Mouse (Mus musculus) cerebellum, postnatal 36 days (tissue): ENCODE results near the gene Git2.

Experiments used
- DNase-seq, 2 experiments: peaks; one replicate each; pipeline ENCODE4 v3.0.0; 2021 to 2022; ENCODE audit warnings: mixed read lengths in 2 of 2

Git2 gene

DNA sequence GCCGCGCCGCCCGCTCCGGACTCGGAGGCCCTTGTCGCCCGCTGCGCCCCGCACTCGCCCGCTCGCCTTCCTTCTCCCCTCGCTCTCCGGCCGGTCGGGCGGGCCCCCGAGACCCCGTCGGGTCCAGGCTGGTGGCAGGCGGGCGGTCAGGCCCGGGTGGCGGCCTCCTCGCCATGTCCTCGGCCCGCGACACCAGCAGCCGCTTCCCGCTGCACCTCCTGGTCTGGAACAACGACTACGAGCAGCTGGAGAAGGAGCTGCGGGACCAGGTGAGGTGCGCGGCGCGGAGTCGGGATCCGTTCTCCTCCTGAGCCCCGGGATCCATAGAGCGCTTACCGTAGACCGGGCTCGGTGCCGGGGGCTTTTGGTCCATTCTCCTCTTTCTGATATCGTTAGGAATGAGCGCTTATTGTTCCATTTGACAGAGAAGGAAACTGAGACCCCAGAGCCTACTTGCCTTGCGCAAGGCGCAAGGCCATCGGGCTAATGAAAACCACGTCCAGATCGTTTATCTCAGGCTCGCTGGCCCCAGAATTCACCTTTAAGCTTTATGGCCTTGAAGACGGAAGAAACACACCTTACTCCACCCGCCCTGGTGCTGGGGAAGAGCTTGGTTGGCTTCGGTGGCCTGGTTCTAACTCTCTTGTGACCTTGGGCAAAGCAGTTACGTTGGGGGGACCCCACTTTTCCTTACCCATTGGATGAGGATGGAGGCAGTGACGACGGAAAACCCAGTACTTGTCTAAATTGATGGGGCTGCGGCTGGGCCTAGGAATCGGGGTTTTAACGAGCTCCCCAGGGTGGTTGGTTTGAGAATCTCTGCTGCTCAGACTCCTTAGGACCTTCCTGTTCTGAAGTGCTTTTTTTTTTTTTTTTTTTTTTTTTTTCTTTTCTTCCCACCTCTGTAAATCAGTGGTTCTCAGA, at the start of gene Git2:
Gene Git2, minus strand, starts transcription at position 462 of the 924 bp plus-strand sequence.
- DNase-seq, result peak in 1 of 2 experiments; percentile 24

GRCm38 (mm10) chr5:114824197-114824596, 48.9 kb upstream of the Git2 start:
- peak; percentile 57 to 66 for DNase-seq

DNA sequence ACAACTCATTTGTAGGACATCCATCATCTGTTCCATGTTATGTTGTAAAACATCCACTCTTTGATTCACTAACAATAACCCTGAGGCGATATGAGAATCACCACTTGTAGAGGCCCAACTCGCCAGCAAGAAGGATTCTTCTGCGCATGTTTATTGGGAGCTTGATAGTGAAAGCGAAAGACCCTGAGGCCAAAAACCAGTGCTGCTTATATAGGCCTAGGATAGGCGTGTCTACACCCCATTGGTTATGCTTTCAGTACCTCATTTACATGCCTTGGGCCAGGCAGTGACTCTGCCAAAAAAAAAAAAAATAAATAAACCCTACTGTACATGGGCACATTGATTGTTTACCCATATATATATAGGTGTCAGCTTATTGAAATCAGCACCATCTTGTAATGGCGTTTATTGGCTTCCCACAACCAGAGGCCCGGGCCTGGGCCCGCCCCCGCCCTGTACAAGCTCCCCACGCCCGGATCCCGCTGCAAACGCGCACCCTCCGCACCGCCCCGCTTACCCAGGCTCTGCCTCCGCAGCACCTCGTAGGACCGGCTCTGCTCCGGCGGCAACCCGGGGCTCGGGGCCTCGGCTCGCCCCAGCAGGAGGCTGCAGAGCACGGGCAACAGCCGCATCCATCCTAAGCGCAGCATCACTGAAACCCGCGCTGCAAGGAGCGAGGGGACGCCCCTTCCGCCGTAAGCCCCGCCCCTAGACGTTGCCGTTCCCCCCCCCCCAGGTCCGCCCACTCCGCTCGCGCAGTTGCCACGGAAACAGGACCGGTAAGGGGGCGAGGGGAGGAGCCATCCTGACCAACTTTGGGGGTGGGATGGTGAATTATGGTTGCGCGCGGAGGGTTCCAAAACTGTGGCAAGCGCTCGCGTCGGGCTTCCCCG, 47.7 kb upstream of the Git2 start, which contains the start of gene 1500011B03Rik:
Gene 1500011B03Rik, minus strand, starts transcription at position 673 of the 893 bp plus-strand sequence.
- DNase-seq, result peak; percentile 69 to 79

DNA sequence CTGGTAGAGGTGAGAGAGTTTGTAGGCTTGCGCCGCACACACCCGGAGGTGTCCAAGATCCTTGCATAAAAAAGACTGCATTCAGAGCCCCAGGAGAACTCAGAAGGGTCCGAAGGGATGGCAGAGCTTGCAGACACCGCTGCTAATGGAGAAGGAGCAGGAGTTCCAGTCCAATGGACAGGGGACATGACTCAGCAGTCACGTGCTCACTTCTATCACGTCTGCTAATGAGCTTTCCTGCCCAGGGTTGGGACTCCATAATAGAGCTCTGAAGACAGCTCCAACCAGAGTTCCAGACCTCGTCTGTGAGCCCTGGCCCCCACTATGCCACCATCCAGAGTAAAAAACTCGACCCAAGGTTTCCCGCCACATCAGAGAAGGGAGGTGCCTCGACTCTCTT, 42.8 kb upstream of the Git2 start:
- DNase-seq, result no peak

DNA sequence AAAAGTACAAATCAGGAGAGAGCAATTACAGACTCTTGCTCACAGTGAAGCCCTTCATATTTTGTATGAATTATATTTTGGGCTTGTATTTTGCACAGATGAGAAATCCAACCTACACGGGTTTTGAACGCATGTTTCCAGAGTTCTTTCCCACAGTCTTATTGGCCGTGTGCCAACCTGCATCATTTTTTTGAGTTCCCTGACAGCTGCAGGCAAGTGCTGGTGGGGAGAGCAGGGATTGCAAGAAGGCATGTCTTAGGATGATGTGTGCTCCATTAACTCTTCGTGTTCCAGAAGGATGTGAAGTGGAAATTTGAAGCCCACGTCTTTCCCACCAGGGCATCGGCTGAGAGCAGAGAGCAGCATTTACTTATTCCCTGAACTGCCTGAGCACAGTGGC, 41.3 kb upstream of the Git2 start:
- DNase-seq, result no peak

DNA sequence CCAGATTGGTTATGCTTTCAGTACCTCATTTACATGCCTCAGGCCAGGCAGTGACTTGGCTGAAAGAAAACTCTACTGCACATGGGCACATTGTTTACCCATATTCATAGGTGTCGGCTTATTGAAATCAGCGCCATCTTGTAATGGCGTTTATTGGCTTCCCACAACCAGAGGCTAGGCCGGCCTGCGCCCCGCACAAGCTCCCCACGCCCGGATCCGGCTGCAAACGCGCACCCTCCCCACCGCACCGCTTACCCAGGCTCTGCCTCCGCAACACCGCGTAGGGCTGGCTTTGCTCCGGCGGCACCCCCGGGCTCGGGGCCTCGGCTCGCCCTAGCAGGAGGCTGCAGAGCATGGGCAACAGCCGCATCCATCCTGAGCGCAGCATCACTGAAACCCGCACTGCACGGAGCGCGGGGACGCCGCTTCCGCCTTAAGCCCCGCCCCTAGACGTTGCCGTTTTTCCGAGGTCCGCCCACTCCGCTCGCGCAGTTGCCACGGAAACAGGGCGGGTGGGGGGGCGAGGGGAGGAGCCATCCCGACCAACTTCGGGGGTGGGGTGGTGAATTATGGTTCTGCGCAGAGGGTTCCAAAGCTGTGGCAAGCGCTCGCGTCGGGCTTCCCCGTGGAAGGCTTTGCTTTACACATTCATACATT, 38.3 kb upstream of the Git2 start:
- DNase-seq, result peak; percentile 90 to 91

DNA sequence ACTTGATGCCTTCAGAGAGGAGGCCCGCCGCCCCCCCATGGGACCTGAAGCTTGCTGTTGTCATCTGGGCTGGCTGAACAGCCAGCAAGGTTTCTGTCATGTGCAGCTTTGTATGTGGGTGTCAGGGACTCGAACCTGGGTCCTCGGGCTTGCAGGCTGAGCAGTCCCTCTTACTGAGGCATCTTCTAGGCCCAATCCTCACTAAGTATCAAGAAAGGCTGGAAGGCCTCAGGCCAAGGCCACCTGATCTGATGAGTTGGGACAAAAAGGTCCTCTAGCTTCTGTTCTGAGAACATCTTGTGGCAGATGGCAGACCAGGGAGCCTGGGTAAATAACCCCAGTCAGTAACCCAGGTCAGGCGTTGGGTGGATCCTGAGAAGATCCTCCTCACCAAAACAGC, 34.5 kb upstream of the Git2 start:
- no peak for DNase-seq

- no peak for DNase-seq
Observed at GRCm38 (mm10) chr5:114809181-114809756, 34.0 kb upstream of the Git2 start.

DNA sequence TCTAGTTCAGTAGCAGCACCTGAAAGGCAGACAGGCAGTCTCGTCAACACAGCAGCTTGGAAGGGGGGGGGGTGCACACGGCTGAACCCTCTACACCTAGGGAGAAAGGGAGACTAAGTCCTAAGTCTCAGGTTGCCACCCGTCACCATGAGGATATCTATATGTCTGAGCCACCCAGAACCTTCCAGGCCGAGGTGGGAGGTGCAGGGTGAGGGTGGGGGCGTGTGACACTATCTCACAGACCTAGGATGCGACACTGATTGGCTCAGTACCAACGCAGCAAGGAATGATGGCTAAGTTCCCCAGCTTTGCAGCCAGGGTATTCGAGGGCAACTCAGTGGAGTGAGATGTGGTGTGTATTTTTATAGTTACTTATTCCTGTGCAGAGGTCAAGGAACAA, 33.1 kb upstream of the Git2 start:
- DNase-seq, result no peak

DNA sequence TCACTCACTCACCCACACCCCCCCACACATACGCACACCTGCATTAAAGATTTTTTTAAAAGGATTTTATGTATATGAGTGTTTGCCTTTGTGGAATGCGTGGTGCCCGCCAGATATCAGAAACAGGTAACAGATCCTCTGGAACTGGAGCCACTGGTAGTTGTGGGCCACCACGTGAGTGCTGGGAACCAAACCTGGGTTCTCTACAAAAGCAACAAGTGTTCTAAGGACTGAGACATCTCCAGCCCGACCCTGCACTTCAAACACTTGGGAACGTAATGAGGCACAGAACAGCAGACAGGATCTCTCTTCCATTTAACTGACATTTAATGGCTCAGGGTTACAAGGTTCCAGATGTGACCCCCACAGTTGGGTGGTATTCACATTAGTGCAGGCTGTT, 32.6 kb upstream of the Git2 start:
- no peak for DNase-seq

- no peak for DNase-seq
Observed at GRCm38 (mm10) chr5:114807468-114807867, 32.2 kb upstream of the Git2 start.

DNA sequence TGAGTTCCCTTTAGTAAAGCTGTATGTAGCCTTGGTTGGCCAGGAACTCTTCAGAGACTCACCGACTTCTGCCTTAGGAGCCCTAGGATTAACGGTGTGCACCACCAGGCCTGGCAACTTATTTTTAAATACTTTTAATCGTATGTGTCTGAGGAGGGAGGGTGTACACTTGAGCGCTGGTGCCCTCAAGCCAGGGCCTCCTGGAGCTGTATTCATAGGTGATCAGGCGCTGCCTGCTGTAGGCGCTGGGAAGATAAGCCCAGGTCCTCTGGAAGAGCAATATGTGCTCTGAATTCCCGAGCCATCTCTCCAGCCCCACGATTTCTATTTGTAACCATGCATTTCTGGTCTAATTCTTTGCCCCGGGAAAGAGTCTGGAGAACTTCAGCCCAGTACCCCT, 31.7 kb upstream of the Git2 start:
- DNase-seq, result no peak

DNA sequence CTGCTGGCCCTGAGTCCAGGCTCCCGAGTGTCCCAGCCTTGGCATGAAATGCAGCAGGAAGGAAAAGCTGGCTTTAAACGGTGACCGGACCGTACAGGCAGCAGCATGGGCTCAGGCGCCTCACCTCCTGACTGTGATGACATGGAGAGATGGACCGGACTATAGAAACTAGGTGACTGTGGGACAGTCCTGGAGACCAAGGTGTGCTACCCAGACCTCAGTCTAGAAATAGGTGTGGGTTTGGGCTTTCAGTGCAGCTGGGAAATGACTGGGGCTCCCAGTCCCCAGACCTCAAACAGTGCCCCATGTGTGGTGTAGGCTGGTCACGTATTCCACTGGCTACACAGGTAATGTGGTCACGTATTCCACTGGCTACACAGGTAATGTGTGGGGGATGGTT, 31.3 kb upstream of the Git2 start:
- no peak for DNase-seq

GRCm38 (mm10) chr5:114805436-114806350, 30.4 kb upstream of the Git2 start:
- DNase-seq, result no peak

- peak; percentile 57 to 74 for DNase-seq
Observed at GRCm38 (mm10) chr5:114804958-114805357, 29.6 kb upstream of the Git2 start.

DNA sequence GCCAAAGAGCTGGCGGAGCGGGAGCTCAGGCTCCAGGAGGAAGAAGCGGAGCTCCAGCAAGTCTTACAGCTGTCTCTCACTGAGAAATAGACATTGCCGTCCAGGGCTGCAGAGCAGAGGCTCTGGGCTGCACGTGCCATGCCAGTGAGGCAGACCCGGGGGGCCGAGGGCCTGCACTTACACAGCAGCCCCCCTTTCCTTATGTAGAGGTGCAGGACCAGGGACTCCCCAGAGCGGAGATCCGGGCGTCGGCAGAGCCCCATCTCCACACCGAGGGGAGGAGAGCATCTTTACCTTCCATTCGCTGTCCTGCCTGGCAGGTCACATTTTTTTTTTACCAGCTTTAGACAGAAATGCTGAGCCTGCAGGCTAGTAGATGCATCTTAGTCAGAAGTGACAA, 29.0 kb upstream of the Git2 start:
- DNase-seq, result no peak

GRCm38 (mm10) chr5:114803231-114803630, 27.9 kb upstream of the Git2 start:
- DNase-seq, result no peak

GRCm38 (mm10) chr5:114801841-114802240, 26.5 kb upstream of the Git2 start:
- DNase-seq, result peak in 1 of 2 experiments; percentile 1

GRCm38 (mm10) chr5:114801049-114801448, 25.7 kb upstream of the Git2 start:
- DNase-seq, result peak in 1 of 2 experiments; percentile 20

DNA sequence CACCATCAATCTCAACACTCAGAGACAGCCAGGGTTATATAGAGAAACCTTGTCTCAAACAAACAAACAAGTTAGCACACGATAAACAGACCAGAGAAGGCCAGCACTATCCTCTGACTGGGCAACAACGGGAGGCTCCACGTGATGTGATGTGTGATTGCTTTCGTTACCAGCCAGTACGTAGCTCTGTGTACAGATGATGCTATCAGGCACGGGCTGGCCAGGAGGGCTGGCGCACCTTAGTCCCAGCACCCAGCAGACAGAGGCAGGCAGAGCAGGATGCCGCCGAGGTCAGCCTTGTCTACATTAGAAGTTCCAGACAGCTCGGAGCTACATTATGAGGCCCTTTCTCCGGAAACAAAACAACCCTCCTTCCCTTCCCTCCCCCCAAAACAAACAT, 24.5 kb upstream of the Git2 start:
- DNase-seq, result no peak

DNA sequence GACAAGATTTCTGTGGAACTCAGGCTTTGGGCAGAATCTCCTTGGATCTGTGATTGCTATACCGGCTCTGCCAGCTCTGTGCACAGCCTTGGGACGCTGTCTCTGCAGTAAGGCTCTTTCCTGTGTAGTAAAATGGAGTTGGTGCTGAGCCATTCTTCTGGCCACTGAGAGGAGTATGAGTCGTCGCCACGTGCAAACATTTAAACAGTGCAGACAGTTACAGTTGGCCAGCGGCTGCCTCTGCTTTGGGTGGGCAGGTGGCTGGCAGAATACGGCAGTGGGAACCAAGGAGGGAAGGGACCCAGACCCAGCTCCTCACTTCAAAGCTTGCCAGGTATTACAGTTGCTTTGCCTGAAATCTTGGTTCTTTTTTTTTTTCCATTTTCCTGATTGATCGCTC, 21.9 kb upstream of the Git2 start:
- DNase-seq, result no peak
